Comparison of ENCODE assay signal across 20 mouse cellular contexts in genomic region chr1:94789019-94789585, GRCm38 (mm10).
"Had no signal": no experiment of that assay in that cellular context is flagged by ENCODE, and none has a peak within 500 bp of the region (broad histone marks: within the 10 kb centered on the region; RNA-seq: fewer than 3 reads in every experiment).

No protein-coding gene starts in this region.

- H3K4me2 ChIP-seq: kidney, embryonic 15.5 days; liver, embryonic 13.5 days; neural tube, embryonic 13.5 days had no signal

- H3K9me3 ChIP-seq: kidney, embryonic 15.5 days; liver, embryonic 13.5 days; neural tube, embryonic 13.5 days had no signal

- H3K4me3 ChIP-seq: kidney, embryonic 15.5 days; left cerebral cortex, adult 2 months; liver, embryonic 13.5 days; myocyte; neural tube, embryonic 13.5 days had no signal

- DNase-seq: kidney, adult 11 months; kidney, adult 8-10 months; kidney, postnatal 10 days; kidney, postnatal 36 days; layer of hippocampus, postnatal 36 days; liver, embryonic 13.5 days; lung, adult 2 months; lung, postnatal 14 days; lung, postnatal 4 days; right cerebral cortex, adult 18-20 months; right cerebral cortex, postnatal 14 days; right cerebral cortex, postnatal 4 days; thymus, adult 2 months; thymus, postnatal 14 days; thymus, postnatal 4 days had no signal

- H3K36me3 ChIP-seq: kidney, embryonic 15.5 days; liver, embryonic 13.5 days; neural tube, embryonic 13.5 days had no signal

- H3K4me1 ChIP-seq: kidney, embryonic 15.5 days; liver, embryonic 13.5 days; neural tube, embryonic 13.5 days had no signal

- H3K27me3 ChIP-seq: kidney, embryonic 15.5 days; liver, embryonic 13.5 days; neural tube, embryonic 13.5 days had no signal

- H3K27ac ChIP-seq: kidney, embryonic 15.5 days; left cerebral cortex, adult 2 months; liver, embryonic 13.5 days; neural tube, embryonic 13.5 days; stomach, postnatal 0 days had no signal

- H3K9ac ChIP-seq: kidney, embryonic 15.5 days; liver, embryonic 13.5 days; neural tube, embryonic 13.5 days had no signal
